Mouse (Mus musculus) kidney, embryonic 16.5 days (tissue): ENCODE measurements around the gene Kif1b. TPM values are rescaled to one million over a fixed set of nuclear protein-coding genes. Genes with fewer than 3 reads are reported as not detected.

Experiments used
- ATAC-seq: fragments of 200-750 bp; cut with Nextera tagmentation; 2 replicates; pipeline ENCODE4 v1.8.0; 2017; ENCODE audit warnings: moderate TSS enrichment; ENCODE audit not compliant: low FRiP score, low TSS enrichment
- H3K27ac ChIP-seq: fragments of 300-500 bp; sonication (generic); 2 replicates; pipeline ENCODE4 v1.5.1; 2014; ENCODE audit warnings: low read length
- H3K27me3 ChIP-seq: fragments of 300-500 bp; sonication (generic); 2 replicates; pipeline ENCODE4 v1.6.1; 2014; ENCODE audit warnings: low read length, control low read depth, mixed read lengths; ENCODE audit not compliant: insufficient read depth
- H3K36me3 ChIP-seq: fragments of 300-500 bp; sonication (generic); 2 replicates; pipeline ENCODE4 v1.6.1; 2014; ENCODE audit warnings: low read length, control low read depth, mixed read lengths; ENCODE audit not compliant: insufficient read depth
- H3K4me1 ChIP-seq: fragments of 300-500 bp; sonication (generic); 2 replicates; pipeline ENCODE4 v1.6.1; 2014; ENCODE audit warnings: low read length, control low read depth, mixed read lengths; ENCODE audit not compliant: insufficient read depth
- H3K4me2 ChIP-seq: fragments of 300-500 bp; sonication (generic); replicated peaks from 2 replicates; pipeline ENCODE4 v1.6.1; 2014; ENCODE audit warnings: low read depth, low read length
- H3K4me3 ChIP-seq: fragments of 300-500 bp; sonication (generic); 2 replicates; pipeline ENCODE4 v1.5.1; 2014; ENCODE audit warnings: mild to moderate bottlenecking, low read length
- H3K9ac ChIP-seq: fragments of 300-500 bp; sonication (generic); replicated peaks from 2 replicates; pipeline ENCODE4 v1.6.1; 2014; ENCODE audit warnings: low read length
- H3K9me3 ChIP-seq: fragments of 300-500 bp; sonication (generic); 2 replicates; pipeline ENCODE4 v1.6.1; 2016; ENCODE audit warnings: low read length, control low read depth
- WGBS: fragments of 180-500 bp; shearing (Covaris S2); extraction: QIAGEN DNeasy Blood & Tissue Kit; methylation state at CpG from one replicate; pipeline ENCODE4 v1.1.7; 2014; 5-methylcytosine and 5-hydroxymethylcytosine counted together
- polyA plus RNA-seq: library from polyadenylated mRNA; unstranded; fragments of >200 nt; fragmentation: Nextera tagmentation; extraction: Ambion mirVana; gene quantifications from 2 replicates; pipeline ENCODE4 v1.2.1, GENCODE M21; 2015

Gene Kif1b
- polyA plus RNA-seq, 1 experiment from 2014 or later: 25.7 TPM

GRCm38 (mm10) chr4:149322286-149322685 is 14.8 kb upstream of the Kif1b start:
- Histone ChIP-seq H3K27ac (no peak overlapping the region), H3K4me3 (no peak overlapping the region), H3K27me3 (no peaks in the 10 kb centered on the region), H3K4me2 (no peak overlapping the region), H3K4me1 (no peaks in the 10 kb centered on the region), H3K9ac (no peak overlapping the region), H3K9me3 (no peaks in the 10 kb centered on the region), H3K36me3 (no peaks in the 10 kb centered on the region)
- 66% methylated on average over 4 of the region's 4 CpGs for WGBS
- ATAC-seq: no peak

- H3K4me2 ChIP-seq: no peak overlapping the region
- no peak overlapping the region for H3K4me3 ChIP-seq
- no peaks in the 10 kb centered on the region for H3K9me3 ChIP-seq
- H3K27ac ChIP-seq: no peak overlapping the region
- no peak overlapping the region for H3K9ac ChIP-seq
- H3K36me3 ChIP-seq: no peaks in the 10 kb centered on the region
- no peak for ATAC-seq
- no peaks in the 10 kb centered on the region for H3K4me1 ChIP-seq
- 84% methylated on average over 9 of the region's 9 CpGs for WGBS
- H3K27me3 ChIP-seq: no peaks in the 10 kb centered on the region
Observed at GRCm38 (mm10) chr4:149319088-149319487, 11.6 kb upstream of the Kif1b start.

GRCm38 (mm10) chr4:149317387-149317786 is 9.9 kb upstream of the Kif1b start:
- WGBS: 36% methylated on average over 5 of the region's 5 CpGs
- no peak overlapping the region for H3K4me3 ChIP-seq
- ATAC-seq: no peak
- no peak overlapping the region for H3K9ac ChIP-seq
- no peak overlapping the region for H3K4me2 ChIP-seq
- no peaks in the 10 kb centered on the region for H3K36me3 ChIP-seq
- no peaks in the 10 kb centered on the region for H3K27me3 ChIP-seq
- H3K27ac ChIP-seq: no peak overlapping the region
- no peaks in the 10 kb centered on the region for H3K9me3 ChIP-seq
- no peaks in the 10 kb centered on the region for H3K4me1 ChIP-seq

GRCm38 (mm10) chr4:149314275-149314837 is 6.9 kb upstream of the Kif1b start:
- Histone ChIP-seq H3K4me3 (no peak overlapping the region), H3K27ac (no peak overlapping the region), H3K27me3 (no peaks in the 10 kb centered on the region), H3K4me1 (no peaks in the 10 kb centered on the region), H3K4me2 (no peak overlapping the region), H3K9ac (no peak overlapping the region), H3K36me3 (no peaks in the 10 kb centered on the region), H3K9me3 (no peaks in the 10 kb centered on the region)
- WGBS: 88% methylated on average over 11 of the region's 11 CpGs
- ATAC-seq: no peak

GRCm38 (mm10) chr4:149313558-149314253 is 6.2 kb upstream of the Kif1b start:
- no peaks in the 10 kb centered on the region for H3K27me3 ChIP-seq
- H3K27ac ChIP-seq: no peak overlapping the region
- no peak overlapping the region for H3K4me3 ChIP-seq
- H3K9ac ChIP-seq: no peak overlapping the region
- no peak overlapping the region for H3K4me2 ChIP-seq
- H3K9me3 ChIP-seq: no peaks in the 10 kb centered on the region
- H3K36me3 ChIP-seq: no peaks in the 10 kb centered on the region
- WGBS: 77% methylated on average over 12 of the region's 12 CpGs
- no peak for ATAC-seq
- peaks cover under 1% of the 10 kb centered on the region; the same call in 1 of the 2 replicates for H3K4me1 ChIP-seq

- ATAC-seq: no peak
- H3K27ac ChIP-seq: no peak overlapping the region
- H3K27me3 ChIP-seq: no peaks in the 10 kb centered on the region
- no peak overlapping the region for H3K9ac ChIP-seq
- no peaks in the 10 kb centered on the region for H3K9me3 ChIP-seq
- H3K4me1 ChIP-seq: peaks cover 6% of the 10 kb centered on the region
- no peak overlapping the region for H3K4me3 ChIP-seq
- H3K36me3 ChIP-seq: no peaks in the 10 kb centered on the region
- H3K4me2 ChIP-seq: no peak overlapping the region
- 82% methylated on average over 5 of the region's 5 CpGs for WGBS
Observed at GRCm38 (mm10) chr4:149311996-149312395, 4.5 kb upstream of the Kif1b start.

GRCm38 (mm10) chr4:149308491-149308820 is 963 bp upstream of the Kif1b start:
- H3K4me2 ChIP-seq: peak overlapping the region; percentile 71
- peak overlapping the region; percentile 77 for H3K9ac ChIP-seq
- peak overlapping the region; percentile 94 for H3K4me3 ChIP-seq
- H3K27me3 ChIP-seq: no peaks in the 10 kb centered on the region
- H3K36me3 ChIP-seq: no peaks in the 10 kb centered on the region
- no peak for ATAC-seq
- H3K9me3 ChIP-seq: no peaks in the 10 kb centered on the region
- WGBS: 56% methylated on average over 3 of the region's 3 CpGs
- peaks cover 15% of the 10 kb centered on the region for H3K4me1 ChIP-seq
- H3K27ac ChIP-seq: peak overlapping the region; percentile 92

GRCm38 (mm10) chr4:149306712-149307595 is 539 bp downstream of the Kif1b start:
- Histone ChIP-seq H3K9me3 (no peaks in the 10 kb centered on the region), H3K27ac (peak overlapping the region; percentile 91), H3K27me3 (no peaks in the 10 kb centered on the region), H3K4me2 (peak overlapping the region; percentile 78), H3K4me3 (peak overlapping the region; percentile 94), H3K36me3 (no peaks in the 10 kb centered on the region), H3K4me1 (peaks cover 15% of the 10 kb centered on the region), H3K9ac (peak overlapping the region; percentile 95)
- peak; percentile 77 for ATAC-seq
- WGBS: under 1% methylated on average over 55 of the region's 83 CpGs

GRCm38 (mm10) chr4:149305761-149306711 is 1.5 kb downstream of the Kif1b start:
- peak overlapping the region; percentile 94 for H3K4me3 ChIP-seq
- no peaks in the 10 kb centered on the region for H3K9me3 ChIP-seq
- H3K36me3 ChIP-seq: no peaks in the 10 kb centered on the region
- H3K9ac ChIP-seq: peak overlapping the region; percentile 95
- no peaks in the 10 kb centered on the region for H3K27me3 ChIP-seq
- WGBS: 40% methylated on average over 14 of the region's 14 CpGs
- ATAC-seq: no peak
- peak overlapping the region; percentile 78 for H3K4me2 ChIP-seq
- peak overlapping the region; percentile 91 for H3K27ac ChIP-seq
- H3K4me1 ChIP-seq: peaks cover 15% of the 10 kb centered on the region
